Mouse (Mus musculus): ENCODE results near the gene Ago4.
A peak's percentile ranks its signal among the peaks of the same experiment; 100 is the strongest.
"Not testable (repeated sequence)": the region's sequence is repeated elsewhere in the genome, so short reads cannot be mapped to it uniquely, and the experiment has no call there.

The Ago4 gene

GRCm38 (mm10) chr4:126542838-126543237, 9.6 kb upstream of the Ago4 start:
- no peak for DNase-seq (ENCODE audit: low read depth, low spot score)
- Histone ChIP-seq H3K36me3 (ENCODE audit: control insufficient read depth, insufficient read depth, low read length, poor library complexity, severe bottlenecking) (no peaks in the 10 kb centered on the region), H3K27me3 (ENCODE audit: control insufficient read depth, insufficient read depth, low read length, poor library complexity, severe bottlenecking) (no peaks in the 10 kb centered on the region)

- no peaks in the 10 kb centered on the region for H3K36me3 ChIP-seq (ENCODE audit: control insufficient read depth, insufficient read depth, low read length, poor library complexity, severe bottlenecking)
- peak; percentile 79 for DNase-seq (ENCODE audit: low read depth, low spot score)
- H3K27me3 ChIP-seq (ENCODE audit: control insufficient read depth, insufficient read depth, low read length, poor library complexity, severe bottlenecking): no peaks in the 10 kb centered on the region
These were observed 7.3 kb upstream of the Ago4 start for GRCm38 (mm10) chr4:126540487-126541071.

GRCm38 (mm10) chr4:126536865-126537264, 3.6 kb upstream of the Ago4 start:
- no peaks in the 10 kb centered on the region for H3K27me3 ChIP-seq (ENCODE audit: control insufficient read depth, insufficient read depth, low read length, poor library complexity, severe bottlenecking)
- no peaks in the 10 kb centered on the region for H3K36me3 ChIP-seq (ENCODE audit: control insufficient read depth, insufficient read depth, low read length, poor library complexity, severe bottlenecking)
- DNase-seq (ENCODE audit: low read depth, low spot score): peak; percentile 85

GRCm38 (mm10) chr4:126535631-126536030, 2.4 kb upstream of the Ago4 start:
- H3K36me3 ChIP-seq (ENCODE audit: control insufficient read depth, insufficient read depth, low read length, poor library complexity, severe bottlenecking); DNase-seq (ENCODE audit: low read depth, low spot score); H3K27me3 ChIP-seq (ENCODE audit: control insufficient read depth, insufficient read depth, low read length, poor library complexity, severe bottlenecking): not testable (repeated sequence)

GRCm38 (mm10) chr4:126533729-126534070, 428 bp upstream of the Ago4 start:
- Histone ChIP-seq H3K36me3 (ENCODE audit: control insufficient read depth, insufficient read depth, low read length, poor library complexity, severe bottlenecking) (no peaks in the 10 kb centered on the region), H3K27me3 (ENCODE audit: control insufficient read depth, insufficient read depth, low read length, poor library complexity, severe bottlenecking) (no peaks in the 10 kb centered on the region; the same call in 1 of the 2 replicates)
- no peak for DNase-seq (ENCODE audit: low read depth, low spot score)

- no peaks in the 10 kb centered on the region; the same call in 1 of the 2 replicates for H3K27me3 ChIP-seq (ENCODE audit: control insufficient read depth, insufficient read depth, low read length, poor library complexity, severe bottlenecking)
- no peak for DNase-seq (ENCODE audit: low read depth, low spot score)
- no peaks in the 10 kb centered on the region for H3K36me3 ChIP-seq (ENCODE audit: control insufficient read depth, insufficient read depth, low read length, poor library complexity, severe bottlenecking)
These were observed 980 bp downstream of the Ago4 start for GRCm38 (mm10) chr4:126532292-126532691.

GRCm38 (mm10) chr4:126526828-126527227, 6.4 kb downstream of the Ago4 start:
- no peaks in the 10 kb centered on the region; the same call in 1 of the 2 replicates for H3K27me3 ChIP-seq (ENCODE audit: control insufficient read depth, insufficient read depth, low read length, poor library complexity, severe bottlenecking)
- H3K36me3 ChIP-seq (ENCODE audit: control insufficient read depth, insufficient read depth, low read length, poor library complexity, severe bottlenecking): no peaks in the 10 kb centered on the region
- no peak for DNase-seq (ENCODE audit: low read depth, low spot score)

GRCm38 (mm10) chr4:126526164-126526563, 7.1 kb downstream of the Ago4 start:
- Histone ChIP-seq H3K27me3 (ENCODE audit: control insufficient read depth, insufficient read depth, low read length, poor library complexity, severe bottlenecking) (no peaks in the 10 kb centered on the region; the same call in 1 of the 2 replicates), H3K36me3 (ENCODE audit: control insufficient read depth, insufficient read depth, low read length, poor library complexity, severe bottlenecking) (no peaks in the 10 kb centered on the region)
- DNase-seq (ENCODE audit: low read depth, low spot score): no peak

- Histone ChIP-seq H3K36me3 (ENCODE audit: control insufficient read depth, insufficient read depth, low read length, poor library complexity, severe bottlenecking) (peaks cover 4% of the 10 kb centered on the region; the same call in 1 of the 2 replicates), H3K27me3 (ENCODE audit: control insufficient read depth, insufficient read depth, low read length, poor library complexity, severe bottlenecking) (no peaks in the 10 kb centered on the region)
- no peak for DNase-seq (ENCODE audit: low read depth, low spot score)
These were observed 20.8 kb downstream of the Ago4 start for GRCm38 (mm10) chr4:126512308-126513066.

GRCm38 (mm10) chr4:126511013-126511412, 22.3 kb downstream of the Ago4 start:
- H3K36me3 ChIP-seq (ENCODE audit: control insufficient read depth, insufficient read depth, low read length, poor library complexity, severe bottlenecking): peaks cover 4% of the 10 kb centered on the region; the same call in 1 of the 2 replicates
- no peaks in the 10 kb centered on the region for H3K27me3 ChIP-seq (ENCODE audit: control insufficient read depth, insufficient read depth, low read length, poor library complexity, severe bottlenecking)
- DNase-seq (ENCODE audit: low read depth, low spot score): no peak

GRCm38 (mm10) chr4:126509072-126509471, 24.2 kb downstream of the Ago4 start:
- H3K27me3 ChIP-seq (ENCODE audit: control insufficient read depth, insufficient read depth, low read length, poor library complexity, severe bottlenecking): no peaks in the 10 kb centered on the region
- peaks cover 4% of the 10 kb centered on the region; the same call in 1 of the 2 replicates for H3K36me3 ChIP-seq (ENCODE audit: control insufficient read depth, insufficient read depth, low read length, poor library complexity, severe bottlenecking)
- no peak for DNase-seq (ENCODE audit: low read depth, low spot score)

- no peak for DNase-seq (ENCODE audit: low read depth, low spot score)
- peaks cover 4% of the 10 kb centered on the region; the same call in 1 of the 2 replicates for H3K36me3 ChIP-seq (ENCODE audit: control insufficient read depth, insufficient read depth, low read length, poor library complexity, severe bottlenecking)
- no peaks in the 10 kb centered on the region for H3K27me3 ChIP-seq (ENCODE audit: control insufficient read depth, insufficient read depth, low read length, poor library complexity, severe bottlenecking)
These were observed 25.0 kb downstream of the Ago4 start for GRCm38 (mm10) chr4:126508110-126508899.

GRCm38 (mm10) chr4:126502977-126503309, 30.3 kb downstream of the Ago4 start:
- H3K36me3 ChIP-seq (ENCODE audit: control insufficient read depth, insufficient read depth, low read length, poor library complexity, severe bottlenecking): no peaks in the 10 kb centered on the region
- H3K27me3 ChIP-seq (ENCODE audit: control insufficient read depth, insufficient read depth, low read length, poor library complexity, severe bottlenecking): no peaks in the 10 kb centered on the region
- no peak for DNase-seq (ENCODE audit: low read depth, low spot score)

- no peak for DNase-seq (ENCODE audit: low read depth, low spot score)
- Histone ChIP-seq H3K36me3 (ENCODE audit: control insufficient read depth, insufficient read depth, low read length, poor library complexity, severe bottlenecking) (no peaks in the 10 kb centered on the region), H3K27me3 (ENCODE audit: control insufficient read depth, insufficient read depth, low read length, poor library complexity, severe bottlenecking) (no peaks in the 10 kb centered on the region)
These were observed 30.9 kb downstream of the Ago4 start for GRCm38 (mm10) chr4:126502141-126502976.
